Mouse (Mus musculus) midbrain, embryonic 14.5 days (tissue): ENCODE measurements around the gene Olfr56. TPM values are rescaled to one million over a fixed set of nuclear protein-coding genes. Genes with fewer than 3 reads are reported as not detected.
"Not testable (repeated sequence)": the region's sequence is repeated elsewhere in the genome, so short reads cannot be mapped to it uniquely, and the experiment has no call there.

Experiments used
- ATAC-seq: fragments of 200-750 bp; cut with Nextera tagmentation; 2 replicates; pipeline ENCODE4 v1.8.0; 2017; ENCODE audit warnings: moderate number of reproducible peaks, moderate library complexity; ENCODE audit not compliant: low FRiP score, low TSS enrichment
- DNase-seq: peaks from one replicate; pipeline ENCODE4 v3.0.0-alpha.2; 2015
- H3K27ac ChIP-seq: fragments of 300-500 bp; sonication (generic); replicated peaks from 2 replicates; pipeline ENCODE4 v1.5.1; 2014; ENCODE audit warnings: mild to moderate bottlenecking, low read depth, low read length, moderate library complexity
- H3K27me3 ChIP-seq: fragments of 300-500 bp; sonication (generic); 2 replicates; pipeline ENCODE4 v1.6.1; 2014; ENCODE audit warnings: low read length, control low read depth, mixed read lengths; ENCODE audit not compliant: control insufficient read depth, insufficient read depth
- H3K36me3 ChIP-seq: fragments of 300-500 bp; sonication (generic); 2 replicates; pipeline ENCODE4 v1.6.1; 2014; ENCODE audit warnings: low read length, control low read depth; ENCODE audit not compliant: control insufficient read depth, insufficient read depth
- H3K4me1 ChIP-seq: fragments of 300-500 bp; sonication (generic); 2 replicates; pipeline ENCODE4 v1.6.1; 2014; ENCODE audit warnings: mild to moderate bottlenecking, antibody characterized with exemption, low read length, control low read depth; ENCODE audit not compliant: control insufficient read depth, insufficient read depth
- H3K4me2 ChIP-seq: fragments of 300-500 bp; sonication (generic); 2 replicates; pipeline ENCODE4 v1.6.1; 2014; ENCODE audit warnings: mild to moderate bottlenecking, low read length, moderate library complexity
- H3K4me3 ChIP-seq: fragments of 300-500 bp; sonication (generic); replicated peaks from 2 replicates; pipeline ENCODE4 v1.5.1; 2014; ENCODE audit warnings: low read depth, low read length
- H3K9ac ChIP-seq: fragments of 300-500 bp; sonication (generic); replicated peaks from 2 replicates; pipeline ENCODE4 v1.6.1; 2014; ENCODE audit warnings: mild to moderate bottlenecking, low read length, moderate library complexity
- H3K9me3 ChIP-seq: fragments of 300-500 bp; sonication (generic); 2 replicates; pipeline ENCODE4 v1.6.1; 2016; ENCODE audit warnings: low read length, control low read depth, mixed read lengths; ENCODE audit not compliant: control insufficient read depth
- WGBS: fragments of 180-500 bp; shearing (Covaris S2); extraction: QIAGEN DNeasy Blood & Tissue Kit; methylation state at CpG from one replicate; pipeline ENCODE4 v1.1.7; 2014; 5-methylcytosine and 5-hydroxymethylcytosine counted together
- polyA plus RNA-seq: library from polyadenylated mRNA; unstranded; fragments of >200 nt; fragmentation: Nextera tagmentation; extraction: Ambion mirVana; gene quantifications from 2 replicates; pipeline ENCODE4 v1.2.1, GENCODE M21; 2014

Gene Olfr56
- polyA plus RNA-seq, 1 experiment from 2014 or later = not detected

DNA sequence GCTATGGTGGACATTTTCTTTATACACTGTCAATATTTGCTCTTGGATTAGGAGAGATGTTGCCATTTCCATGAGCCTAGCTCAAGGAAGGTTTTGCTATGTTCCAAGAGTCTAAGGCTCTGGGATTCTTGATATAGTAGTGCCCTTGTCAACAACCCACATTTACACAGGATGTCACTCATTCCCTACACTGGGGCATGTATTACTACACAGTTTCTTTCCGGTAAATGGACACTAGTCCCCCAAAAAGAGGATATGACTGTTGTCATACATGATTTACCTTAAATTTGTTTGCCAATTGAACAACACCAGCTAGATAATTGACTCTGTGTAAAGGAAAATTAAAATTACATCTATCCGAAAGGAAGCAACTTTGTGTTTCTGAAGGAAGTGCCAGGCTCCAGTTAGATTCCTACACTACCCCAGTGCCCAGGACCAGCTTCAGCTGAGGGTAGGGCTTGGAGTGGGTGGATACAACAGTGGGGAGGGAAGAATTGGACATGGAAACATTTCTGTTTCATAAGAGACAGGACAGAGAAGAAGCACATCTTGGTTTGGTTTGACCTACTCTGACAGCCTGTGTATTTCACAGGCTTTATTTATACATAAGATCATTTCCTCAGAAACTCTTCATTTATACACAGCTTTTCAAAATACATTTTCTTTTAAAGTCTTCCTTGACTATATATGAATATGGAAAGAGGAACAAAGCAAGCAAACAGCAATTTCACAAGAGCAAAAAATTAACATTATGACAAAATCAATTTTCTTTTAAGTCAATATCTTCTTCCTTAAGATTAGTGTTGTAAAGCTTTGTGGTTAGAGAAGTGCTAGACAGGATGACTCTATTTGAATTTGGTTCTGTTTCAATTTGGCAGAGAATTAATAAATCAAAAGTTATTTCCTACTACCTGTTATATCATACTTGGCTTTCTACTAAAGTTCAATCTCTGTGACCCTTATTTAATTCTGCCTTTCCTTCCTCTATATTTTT lies 178.4 kb downstream of the Olfr56 start:
- Histone ChIP-seq H3K27me3 (no peaks in the 10 kb centered on the region), H3K4me3 (no peak overlapping the region), H3K27ac (no peak overlapping the region), H3K4me2 (no peak overlapping the region), H3K36me3 (no peaks in the 10 kb centered on the region), H3K9ac (no peak overlapping the region), H3K9me3 (no peaks in the 10 kb centered on the region), H3K4me1 (no peaks in the 10 kb centered on the region)
- 93% methylated on average over 2 of the region's 2 CpGs for WGBS
- ATAC-seq (no peak), DNase-seq (no peak)

DNA sequence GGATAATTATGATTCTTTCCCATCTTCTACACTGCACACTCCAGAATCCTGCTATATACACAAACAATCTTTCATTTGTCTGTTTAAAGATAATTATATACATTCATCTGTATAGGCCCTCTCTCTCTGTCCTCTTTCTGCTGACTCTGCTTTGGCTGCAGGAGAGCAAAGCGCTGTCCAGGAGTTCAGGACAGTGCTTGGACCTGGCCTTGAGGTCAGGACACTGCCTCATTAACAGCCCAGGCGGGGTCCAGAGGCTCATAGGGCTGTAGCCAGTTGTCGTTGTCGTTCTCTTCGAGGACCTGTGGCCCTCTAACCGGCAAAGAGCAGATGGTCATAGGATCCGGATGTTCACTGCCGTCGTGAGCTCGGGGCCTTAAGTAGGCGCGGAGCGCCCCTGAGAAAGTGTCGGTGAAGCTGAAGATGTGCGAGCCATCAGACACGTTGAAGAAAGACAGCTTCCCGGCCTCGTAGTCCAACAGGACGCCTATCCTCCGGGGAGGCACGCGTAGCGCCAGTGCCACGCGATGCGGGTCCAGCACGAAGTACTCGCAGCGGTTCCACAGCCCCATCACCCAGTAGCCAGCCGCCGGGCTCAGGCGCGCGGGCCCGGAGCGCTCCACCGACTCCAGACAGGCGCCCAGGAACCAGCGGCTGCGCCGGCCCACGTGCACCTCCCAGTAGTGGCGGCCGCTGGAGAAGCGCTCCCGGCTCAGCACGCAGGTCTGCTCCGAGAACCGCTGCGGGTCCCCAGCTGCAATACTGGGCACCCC lies 190.3 kb downstream of the Olfr56 start:
- Histone ChIP-seq H3K27me3 (peaks cover 15% of the 10 kb centered on the region; the same call in 1 of the 2 replicates), H3K27ac (no peak overlapping the region), H3K4me1 (no peaks in the 10 kb centered on the region), H3K4me2 (peak overlapping the region; percentile 80), H3K9ac (peak overlapping the region; percentile 58), H3K36me3 (no peaks in the 10 kb centered on the region), H3K4me3 (peak overlapping the region; percentile 39), H3K9me3 (peaks cover 8% of the 10 kb centered on the region; the same call in 1 of the 2 replicates)
- 3% methylated on average over 50 of the region's 50 CpGs for WGBS
- DNase-seq (peak; percentile 58), ATAC-seq (peak; percentile 57; the same call in 1 of the 2 replicates)

DNA sequence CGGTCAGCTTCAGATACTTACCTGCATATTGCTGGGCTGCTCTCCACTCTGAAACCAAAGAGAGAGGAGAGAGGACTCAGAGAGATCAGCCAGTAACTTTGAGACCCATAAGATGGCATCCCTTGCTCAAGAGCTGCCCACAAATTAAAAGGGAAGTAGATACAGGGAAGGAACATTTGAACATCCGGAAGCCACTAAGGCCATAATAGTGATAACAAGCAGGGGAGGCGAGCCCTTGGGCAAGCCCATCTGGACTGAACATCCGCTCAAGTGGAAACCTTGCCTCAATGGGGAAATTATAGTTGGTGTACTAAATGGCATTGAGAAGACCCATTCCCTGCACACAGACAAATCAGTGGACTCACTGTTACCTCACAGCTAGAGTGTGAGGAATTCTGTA lies 191.9 kb downstream of the Olfr56 start:
- 94% methylated on average over 4 of the region's 4 CpGs for WGBS

DNA sequence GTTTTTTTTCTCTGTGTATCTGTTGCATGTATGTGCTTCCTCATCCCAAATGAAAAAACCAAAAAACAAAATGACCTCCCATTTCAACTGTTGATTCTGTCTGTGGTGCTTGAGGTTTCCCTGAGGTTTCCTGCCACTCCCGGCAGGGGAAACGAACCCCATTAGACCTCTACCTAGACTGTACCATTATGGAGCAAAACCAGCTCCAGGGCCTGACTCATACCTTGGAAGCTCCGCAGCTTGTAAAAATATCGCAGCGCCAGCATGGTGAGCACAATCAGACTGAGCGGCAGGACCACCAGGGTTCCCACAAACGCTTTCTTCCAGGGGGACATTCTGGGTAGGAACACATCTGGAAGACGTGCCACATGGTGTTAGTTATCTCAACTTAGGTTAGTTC lies 196.7 kb downstream of the Olfr56 start:
- no peaks in the 10 kb centered on the region for H3K27me3 ChIP-seq
- no peaks in the 10 kb centered on the region for H3K9me3 ChIP-seq
- ATAC-seq = no peak
- DNase-seq = no peak
- H3K4me3 ChIP-seq = no peak overlapping the region
- 91% methylated on average over 8 of the region's 8 CpGs for WGBS
- no peaks in the 10 kb centered on the region for H3K4me1 ChIP-seq
- H3K27ac ChIP-seq = no peak overlapping the region
- no peak overlapping the region for H3K9ac ChIP-seq
- H3K36me3 ChIP-seq = no peaks in the 10 kb centered on the region
- no peak overlapping the region for H3K4me2 ChIP-seq

More for the DNA sequence above, 191.9 kb downstream of the Olfr56 start:
- Histone ChIP-seq H3K36me3 (no peaks in the 10 kb centered on the region), H3K27me3 (peaks cover 15% of the 10 kb centered on the region; the same call in 1 of the 2 replicates), H3K9me3 (peaks cover 8% of the 10 kb centered on the region; the same call in 1 of the 2 replicates), H3K4me1 (no peaks in the 10 kb centered on the region), H3K27ac (no peak overlapping the region), H3K4me3 (no peak overlapping the region), H3K4me2 (no peak overlapping the region), H3K9ac (no peak overlapping the region)
- ATAC-seq (no peak), DNase-seq (no peak)

DNA sequence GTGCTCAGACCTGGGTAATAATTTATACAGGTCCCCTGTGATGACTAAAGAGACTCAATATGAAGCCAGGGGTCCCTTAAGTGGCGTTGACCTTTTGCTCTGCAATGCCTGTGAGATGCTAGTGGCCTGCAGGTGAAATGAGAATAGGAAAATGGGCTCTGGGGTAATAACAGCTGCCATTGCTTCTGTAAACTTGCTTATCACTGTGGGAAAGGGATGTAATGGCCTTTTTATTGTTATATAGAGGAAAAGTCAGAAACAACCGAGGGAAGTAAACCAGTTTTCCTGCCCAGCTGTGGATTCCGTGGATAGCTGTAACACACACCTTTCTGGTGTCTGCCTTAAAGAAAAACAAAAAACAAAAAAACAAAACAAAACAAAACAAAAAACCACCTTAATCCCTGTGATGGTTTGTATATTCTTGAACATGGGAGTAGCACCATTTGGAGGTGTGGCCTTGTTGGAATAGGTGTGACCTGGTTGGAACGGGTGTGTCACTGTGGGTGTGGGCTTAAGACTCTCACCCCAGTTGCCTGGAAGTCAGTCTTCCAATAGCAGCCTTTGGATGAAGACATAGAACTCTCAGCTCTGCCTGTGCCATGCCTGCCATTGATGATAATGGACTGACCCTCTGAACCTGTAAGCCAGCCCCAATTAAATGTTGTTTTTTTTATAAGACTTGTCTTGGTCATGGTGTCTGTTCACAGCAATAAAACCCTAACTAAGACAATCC lies 197.5 kb downstream of the Olfr56 start:
- H3K4me3 ChIP-seq, H3K4me1 ChIP-seq, H3K27me3 ChIP-seq, H3K36me3 ChIP-seq, DNase-seq, ATAC-seq, H3K9me3 ChIP-seq, H3K27ac ChIP-seq, H3K4me2 ChIP-seq, H3K9ac ChIP-seq: not testable (repeated sequence)
- 87% methylated on average over 4 of the region's 4 CpGs for WGBS

- no peaks in the 10 kb centered on the region for H3K27me3 ChIP-seq
- 81% methylated on average over 1 of the region's 1 CpGs for WGBS
- H3K9ac ChIP-seq = no peak overlapping the region
- H3K4me1 ChIP-seq = no peaks in the 10 kb centered on the region
- no peak overlapping the region for H3K27ac ChIP-seq
- H3K36me3 ChIP-seq = no peaks in the 10 kb centered on the region
- H3K4me2 ChIP-seq = no peak overlapping the region
- H3K4me3 ChIP-seq = no peak overlapping the region
- ATAC-seq = no peak
- DNase-seq = no peak
- no peaks in the 10 kb centered on the region for H3K9me3 ChIP-seq
Measured at GRCm38 (mm10) chr11:49183172-49183571, 204.5 kb downstream of the Olfr56 start.

Other genes with a start within 250 kb of the Olfr56 start
- 505 and 506 TPM in 2 replicates for gene Rack1, start 178.6 kb upstream of the Olfr56 start, polyA plus RNA-seq
- gene Trim41, start 161.5 kb upstream of the Olfr56 start, polyA plus RNA-seq = 6.3 and 8.4 TPM in 2 replicates
- gene Trim7, start 152.7 kb upstream of the Olfr56 start, polyA plus RNA-seq = 0.75 and 1.6 TPM in 2 replicates
- gene Gm12184, start 152.2 kb upstream of the Olfr56 start, polyA plus RNA-seq = 3.2 and 4.5 TPM in 2 replicates
- 1.4 and 5.0 TPM in 2 replicates for gene Irgm1, start 107.2 kb upstream of the Olfr56 start, polyA plus RNA-seq
- gene Gm5431, start 76.7 kb upstream of the Olfr56 start, polyA plus RNA-seq = 0.34 TPM in 1 of 2 replicates, not detected in the other
- 1.4 and 1.7 TPM in 2 replicates for gene Psme2b, start 32.7 kb upstream of the Olfr56 start, polyA plus RNA-seq
- 0.39 TPM in 1 of 2 replicates, not detected in the other for gene 9930111J21Rik1, start 509 bp downstream of the Olfr56 start, polyA plus RNA-seq
- not detected in 2 replicates for gene Gm12185, start 13.3 kb downstream of the Olfr56 start, polyA plus RNA-seq
- 0.74 TPM in 1 of 2 replicates, not detected in the other for gene Tgtp1, start 15.3 kb downstream of the Olfr56 start, polyA plus RNA-seq
- 0.04 and 0.46 TPM in 2 replicates for gene 9930111J21Rik2, start 72.4 kb downstream of the Olfr56 start, polyA plus RNA-seq
- gene Tgtp2, start 85.3 kb downstream of the Olfr56 start, polyA plus RNA-seq = 0.76 TPM in 1 of 2 replicates, not detected in the other
- gene Ifi47, start 97.7 kb downstream of the Olfr56 start, polyA plus RNA-seq = 0.16 and 3.5 TPM in 2 replicates
- gene Olfr1396, start 136.0 kb downstream of the Olfr56 start, polyA plus RNA-seq = not detected in 2 replicates
- gene Olfr1395, start 163.4 kb downstream of the Olfr56 start, polyA plus RNA-seq = not detected in 2 replicates
- not detected in 2 replicates for gene Olfr1394, start 175.5 kb downstream of the Olfr56 start, polyA plus RNA-seq
- not detected in 2 replicates for gene Btnl9, start 208.3 kb downstream of the Olfr56 start, polyA plus RNA-seq
- gene Zfp62, start 224.4 kb downstream of the Olfr56 start, polyA plus RNA-seq = 37.3 and 61.7 TPM in 2 replicates